Mouse (Mus musculus) mesoderm, embryonic 11.5 days (tissue): ENCODE results near the gene Gm9745.
"Not testable (repeated sequence)": the region's sequence is repeated elsewhere in the genome, so short reads cannot be mapped to it uniquely, and the experiment has no call there.

Source experiments
- DNase-seq: peaks from one replicate; pipeline ENCODE4 v3.0.0-alpha.2; 2012; ENCODE audit warnings: low read depth, low spot score

Gm9745 gene

DNA sequence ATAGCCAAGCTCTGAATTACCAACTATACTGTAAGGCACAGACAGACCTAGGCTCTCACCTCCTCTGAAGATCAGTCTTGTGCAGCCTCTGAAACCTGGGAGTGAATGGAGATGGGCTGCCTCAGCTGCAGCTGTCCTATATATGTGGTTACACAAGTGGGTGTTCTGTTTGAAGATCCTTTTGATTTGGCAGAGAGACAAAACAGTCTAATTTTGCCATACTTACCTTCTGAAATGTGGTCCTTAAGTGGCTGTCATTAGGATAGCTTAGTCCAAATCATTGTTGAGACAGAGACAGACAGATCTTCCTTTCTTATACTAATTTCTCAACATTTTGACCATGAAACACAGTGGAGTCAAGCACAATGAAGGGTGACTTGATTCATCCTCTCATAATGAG is at the start of gene Gm9745:
TSS of gene Gm9745 (minus strand) at position 101 of the 400 bp plus-strand sequence.
- not testable (repeated sequence) for DNase-seq

DNA sequence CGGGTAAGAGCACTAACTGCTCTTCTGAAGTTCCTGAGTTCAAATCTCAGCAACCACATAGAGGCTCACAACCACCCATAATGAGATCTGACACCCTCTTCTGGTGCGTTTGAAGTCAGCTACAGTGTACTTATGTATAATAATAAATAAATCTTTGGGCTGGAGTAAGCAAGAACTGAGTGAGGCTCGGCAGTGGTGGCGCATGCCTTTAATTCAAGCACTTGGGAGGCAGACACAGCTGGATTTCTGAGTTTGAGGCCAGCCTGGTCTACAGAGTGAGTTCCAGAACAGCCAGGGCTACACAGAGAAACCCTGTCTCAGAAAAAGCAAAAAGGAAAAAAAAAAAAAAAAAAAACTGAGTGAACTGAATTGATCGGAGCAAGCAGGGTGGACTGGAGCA is 49.2 kb upstream of the Gm9745 start:
- not testable (repeated sequence) for DNase-seq

DNA sequence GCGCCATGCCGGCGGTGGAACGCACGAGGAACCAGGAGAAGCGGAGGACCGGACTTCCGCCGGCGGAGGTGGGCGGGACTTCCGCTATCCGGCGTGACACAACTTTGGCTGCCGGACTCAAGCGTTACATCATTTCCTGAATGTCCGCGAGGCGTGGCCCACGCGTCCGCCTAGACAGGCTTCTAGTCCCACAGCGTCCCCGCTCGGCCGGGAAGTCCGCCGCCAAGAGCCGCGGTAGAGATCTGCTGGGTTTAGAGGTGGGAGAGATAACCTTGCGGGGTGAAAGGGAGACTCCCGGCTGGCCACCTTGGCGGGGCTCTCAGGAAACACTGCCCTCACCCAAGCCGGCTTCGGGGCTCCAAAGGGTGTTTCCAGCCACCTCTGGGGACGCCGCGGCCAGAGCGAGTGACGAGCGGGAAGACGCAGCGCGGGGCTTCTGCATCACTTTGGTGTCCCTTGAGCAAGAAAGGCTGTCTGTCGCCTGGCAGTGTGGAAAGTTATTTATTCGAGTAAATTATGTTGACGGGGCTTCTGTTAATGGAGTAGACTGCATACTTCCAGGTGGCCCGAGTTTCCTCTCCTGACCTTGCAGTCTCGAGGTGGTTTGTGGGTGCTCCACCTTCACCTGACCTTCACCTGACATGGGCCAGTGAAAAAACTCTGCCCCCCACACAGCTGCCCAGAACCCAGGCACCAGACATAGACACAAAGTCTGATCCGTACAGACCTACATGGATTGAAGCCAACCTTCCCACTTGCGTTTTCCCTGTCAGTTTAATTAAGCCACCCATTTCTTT is 48.2 kb upstream of the Gm9745 start, which contains the start of gene Gtpbp4:
TSS of gene Gtpbp4 (minus strand) at position 94 of the 797 bp plus-strand sequence.
- DNase-seq, result peak; percentile 98

DNA sequence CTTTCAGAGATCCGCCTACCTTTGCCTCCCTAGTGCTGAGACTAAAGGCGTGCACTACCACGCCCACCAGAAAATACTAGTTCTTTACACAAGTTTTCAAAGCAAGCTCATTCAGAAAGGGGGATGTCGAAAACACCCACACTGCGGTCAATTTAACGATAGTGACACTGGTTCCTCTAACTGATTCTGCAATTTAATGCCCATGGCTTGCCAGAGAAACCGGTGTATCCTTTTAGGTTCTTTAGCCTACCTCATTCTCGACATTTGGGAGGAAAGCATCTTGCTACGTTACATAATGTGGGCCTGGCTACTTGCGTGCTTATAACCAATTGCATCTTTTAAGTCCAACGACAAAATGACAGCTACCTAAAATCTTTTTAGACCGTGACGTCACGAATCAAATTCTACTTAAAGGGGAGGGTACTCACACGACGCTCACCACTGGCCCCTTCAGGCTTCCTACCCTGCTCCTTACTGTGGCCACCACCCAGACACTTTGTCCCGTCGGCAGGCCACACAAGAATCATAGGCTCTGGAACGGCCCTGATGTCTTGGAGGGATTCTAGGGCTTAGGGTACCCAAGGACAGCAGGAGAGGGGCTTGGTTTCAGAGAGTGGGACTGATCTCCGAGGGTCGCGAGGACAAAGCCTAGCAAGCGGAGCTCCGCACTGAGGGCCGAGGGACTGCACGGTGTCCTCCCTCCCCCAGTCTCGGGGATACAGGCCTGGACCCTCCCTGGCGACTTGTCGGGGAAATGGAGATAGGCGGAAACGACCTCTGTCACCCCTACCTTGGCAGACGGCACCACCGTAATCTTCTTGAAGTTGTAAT is 47.3 kb upstream of the Gm9745 start:
- peak; percentile 70 for DNase-seq

DNA sequence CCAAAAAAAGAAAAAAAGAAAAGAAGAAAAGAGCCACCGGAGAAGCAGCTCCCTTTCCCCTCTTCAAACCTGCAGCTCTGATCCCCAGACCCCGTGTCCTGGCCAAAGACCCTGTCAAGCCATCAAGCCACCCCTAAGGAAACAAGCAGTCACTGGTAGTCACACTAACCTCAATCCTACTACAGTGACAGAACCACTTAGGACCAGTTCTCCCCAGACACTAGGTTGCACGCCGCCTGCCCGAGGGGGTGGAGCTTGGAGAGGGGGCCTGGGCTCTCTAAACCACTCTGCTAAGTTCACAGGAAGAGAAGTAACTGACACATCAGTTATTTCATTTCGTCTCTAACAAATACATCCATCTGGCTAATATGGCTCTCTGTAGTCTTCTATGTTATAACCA is 44.2 kb upstream of the Gm9745 start:
- no peak for DNase-seq

DNA sequence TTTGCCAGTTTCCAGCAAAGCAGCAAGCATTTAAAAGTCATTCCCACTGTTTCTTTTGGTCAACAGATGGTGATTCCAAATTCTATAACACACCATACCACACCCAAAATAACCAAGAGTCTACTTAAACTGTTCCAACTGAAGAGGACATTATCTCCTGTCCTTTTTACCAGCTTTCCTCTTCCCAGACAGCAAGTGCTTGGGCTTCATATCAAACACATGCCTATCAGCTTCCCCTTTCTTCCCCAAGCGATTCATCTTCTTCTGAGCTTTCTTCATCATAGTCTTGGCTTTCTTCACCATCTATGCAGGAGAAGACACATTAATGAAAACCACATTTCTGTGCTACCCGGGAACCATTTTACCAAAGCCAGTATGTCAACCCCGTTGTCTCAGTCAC is 24.9 kb upstream of the Gm9745 start:
- DNase-seq, result no peak

DNA sequence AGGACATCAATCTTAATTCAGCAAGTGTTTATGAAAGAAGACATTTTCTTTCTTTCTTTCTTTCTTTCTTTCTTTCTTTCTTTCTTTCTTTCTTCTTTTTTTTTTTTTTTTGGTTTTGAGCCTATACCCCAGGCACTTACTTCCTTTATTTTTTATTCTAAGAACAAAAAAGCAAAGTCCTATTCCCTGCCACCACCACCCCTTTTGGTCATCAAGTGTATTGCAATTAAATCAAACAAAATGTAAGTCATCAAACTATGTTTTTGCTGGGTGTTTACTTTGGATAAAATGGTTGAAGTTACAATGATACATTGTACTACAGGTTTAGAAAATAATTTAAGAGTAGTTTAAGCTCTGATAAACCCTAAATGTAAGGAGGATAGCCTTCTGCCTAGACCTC is 24.3 kb upstream of the Gm9745 start:
- no peak for DNase-seq

DNA sequence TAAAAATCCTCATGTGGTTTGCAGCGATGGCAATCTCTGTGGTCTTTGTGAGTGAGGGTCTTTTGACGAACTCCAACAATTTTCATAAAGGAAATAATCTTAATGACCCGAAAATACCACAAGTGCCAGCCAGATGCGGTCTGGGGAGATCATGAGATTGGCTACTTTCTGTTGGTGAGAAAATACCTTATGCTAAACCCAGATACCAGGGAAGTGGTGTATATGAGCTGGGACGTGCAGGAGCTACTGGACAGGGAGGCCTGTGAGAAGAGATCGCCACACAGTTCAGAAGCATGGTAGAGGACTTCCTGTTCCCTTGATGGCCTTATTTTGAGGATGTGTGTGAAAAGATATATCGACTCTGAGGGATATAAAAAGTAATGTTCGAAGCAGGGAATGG is 19.7 kb upstream of the Gm9745 start:
- no peak for DNase-seq

DNA sequence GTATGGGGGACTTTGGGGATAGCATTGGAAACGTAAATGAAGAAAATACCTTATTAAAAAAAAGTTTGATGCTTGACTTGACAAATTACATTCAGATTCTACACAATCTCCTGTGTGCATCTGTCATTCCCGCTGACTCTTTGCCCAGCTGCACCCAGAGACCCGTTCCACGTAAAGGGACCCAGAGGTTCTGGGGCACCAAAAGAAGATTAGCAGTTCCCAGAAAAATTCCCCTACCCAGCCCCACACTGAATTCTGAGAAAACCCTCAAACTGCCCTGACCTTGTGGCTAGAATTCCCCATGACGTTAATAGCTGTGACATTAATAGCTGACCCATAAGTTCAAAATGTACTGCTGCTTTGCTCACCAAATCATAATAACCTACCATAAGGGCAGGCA is 17.2 kb upstream of the Gm9745 start:
- no peak for DNase-seq

DNA sequence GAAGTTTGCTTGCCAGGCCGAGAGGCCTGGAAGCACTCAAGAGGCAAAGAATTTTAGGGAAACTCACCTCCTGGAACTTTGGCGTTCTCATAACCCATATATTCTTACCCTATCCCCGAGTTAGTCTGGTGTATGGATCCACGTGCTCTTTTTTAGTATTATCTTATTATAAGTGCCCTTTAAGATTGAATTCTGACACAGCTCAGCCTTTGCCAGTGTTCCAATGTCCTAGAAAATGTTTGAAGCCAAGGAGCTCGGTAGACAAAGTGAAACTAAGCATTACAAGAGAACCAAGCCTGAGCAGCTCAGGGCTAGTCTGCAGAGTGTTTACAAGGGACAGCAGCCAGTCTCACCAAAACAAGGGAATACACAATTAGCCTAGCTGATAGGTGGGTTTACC is 14.2 kb upstream of the Gm9745 start:
- not testable (repeated sequence) for DNase-seq

DNA sequence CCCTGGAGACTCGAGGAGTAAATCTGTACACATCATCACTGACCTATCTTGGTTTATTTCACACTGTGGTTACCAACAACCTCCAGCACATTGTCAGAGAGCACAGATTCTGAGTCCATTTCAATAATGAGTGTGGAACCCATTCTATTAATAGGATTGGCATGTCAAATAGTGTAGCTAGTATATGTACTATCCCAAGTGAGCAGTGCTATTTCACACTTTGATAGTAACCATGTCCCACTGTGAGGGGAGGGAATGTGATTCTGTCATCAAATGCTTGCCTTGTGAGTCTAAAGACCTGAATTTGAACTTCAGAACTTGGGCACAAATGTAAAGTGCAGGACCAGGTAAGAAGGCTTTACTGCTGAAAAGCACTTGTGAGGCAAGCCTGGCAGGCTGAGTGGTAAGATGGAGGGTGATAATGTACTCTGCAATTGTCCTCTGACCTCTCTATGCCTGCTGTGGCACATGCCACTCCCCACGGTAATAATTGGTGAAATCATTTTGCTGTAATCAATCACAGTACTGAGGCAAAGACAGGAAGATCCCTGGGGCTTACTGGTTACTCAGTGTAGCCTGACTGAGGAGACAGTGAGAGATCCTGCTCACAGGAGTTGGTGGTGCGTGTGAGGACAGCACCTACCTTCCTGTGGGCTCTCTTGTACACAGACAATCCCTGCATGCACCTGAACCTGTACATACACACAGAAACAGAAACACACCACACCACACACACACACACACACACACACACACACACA is 13.3 kb upstream of the Gm9745 start:
- not testable (repeated sequence) for DNase-seq

DNA sequence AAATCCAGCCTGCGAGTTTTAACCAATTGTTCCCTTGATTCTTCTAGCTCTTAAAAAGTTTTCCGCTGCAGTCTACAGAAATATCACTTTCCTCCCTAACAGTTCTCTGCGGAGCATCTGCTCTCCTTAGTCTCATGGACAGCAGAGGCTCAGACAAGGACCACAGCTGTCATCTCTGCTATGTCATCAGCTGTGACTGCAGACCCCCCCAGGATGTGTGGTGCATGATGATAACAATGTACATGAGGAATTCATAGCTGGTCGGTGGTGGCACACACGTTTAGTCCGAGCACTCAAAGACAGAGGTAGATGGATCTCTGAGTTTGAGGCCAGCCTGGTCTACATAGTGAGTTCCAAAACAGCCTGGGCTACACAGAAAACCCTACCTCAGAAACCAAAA is 11.5 kb upstream of the Gm9745 start:
- DNase-seq, result not testable (repeated sequence)

DNA sequence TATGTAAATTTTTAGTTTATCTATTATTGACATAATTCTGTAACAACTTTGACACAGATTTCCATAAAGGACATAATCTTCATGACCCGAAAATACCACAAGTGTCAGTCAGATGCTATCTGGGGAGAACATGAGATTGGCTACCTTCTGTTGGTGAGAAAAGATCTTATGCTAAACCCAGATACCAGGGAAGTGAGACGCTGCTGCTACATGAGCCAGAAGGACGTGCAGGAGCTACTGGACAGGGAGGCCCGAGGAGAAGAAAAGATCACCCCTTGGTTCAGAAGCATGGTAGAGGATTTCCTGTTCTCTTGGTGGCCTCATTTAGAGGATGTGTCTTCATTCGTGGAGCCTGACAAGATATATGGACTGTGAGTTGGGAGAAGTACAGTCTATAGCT is 11.0 kb upstream of the Gm9745 start:
- not testable (repeated sequence) for DNase-seq

DNA sequence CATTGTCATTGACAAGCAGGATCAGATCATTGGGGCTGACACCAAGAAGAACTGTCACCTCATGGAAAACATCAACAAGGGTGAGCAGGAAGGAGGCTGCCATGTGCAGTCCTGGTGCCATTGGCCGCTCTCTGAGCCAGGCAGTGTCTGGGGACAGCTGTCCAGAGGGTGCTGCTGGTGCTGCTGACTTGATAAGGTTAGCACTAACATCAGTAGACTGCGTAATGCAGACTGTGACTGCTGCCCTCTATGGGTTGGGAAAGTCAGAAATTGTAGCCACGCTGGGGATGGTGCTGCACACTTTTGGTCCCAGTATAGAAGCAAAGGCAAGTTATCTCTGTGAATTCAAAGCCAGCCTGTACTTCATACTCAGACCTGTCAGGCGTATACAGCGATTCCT is 8.8 kb upstream of the Gm9745 start:
- not testable (repeated sequence) for DNase-seq

DNA sequence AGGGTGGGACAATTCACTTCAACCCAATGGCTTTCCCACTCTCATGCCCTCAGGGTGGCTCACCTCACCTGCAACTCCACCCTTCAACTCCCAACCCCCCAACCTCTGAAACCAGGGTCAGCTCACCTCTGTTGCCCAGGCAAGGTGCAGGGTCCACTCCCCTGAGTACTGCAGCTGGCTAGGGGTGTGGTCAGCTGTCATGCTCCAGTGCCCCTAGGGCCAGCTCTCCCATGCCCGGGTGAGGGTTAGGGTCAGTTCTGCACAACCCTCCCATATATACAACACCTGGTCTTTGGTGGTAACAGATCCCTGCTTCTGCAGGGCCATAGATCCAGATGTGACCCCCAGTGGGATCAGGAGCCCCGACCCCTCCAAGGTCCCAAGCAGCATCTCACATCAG is 7.1 kb upstream of the Gm9745 start:
- not testable (repeated sequence) for DNase-seq

DNA sequence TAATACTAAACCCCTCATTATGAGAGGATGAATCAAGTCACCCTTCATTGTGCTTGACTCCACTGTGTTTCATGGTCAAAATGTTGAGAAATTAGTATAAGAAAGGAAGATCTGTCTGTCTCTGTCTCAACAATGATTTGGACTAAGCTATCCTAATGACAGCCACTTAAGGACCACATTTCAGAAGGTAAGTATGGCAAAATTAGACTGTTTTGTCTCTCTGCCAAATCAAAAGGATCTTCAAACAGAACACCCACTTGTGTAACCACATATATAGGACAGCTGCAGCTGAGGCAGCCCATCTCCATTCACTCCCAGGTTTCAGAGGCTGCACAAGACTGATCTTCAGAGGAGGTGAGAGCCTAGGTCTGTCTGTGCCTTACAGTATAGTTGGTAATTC is 4.5 kb upstream of the Gm9745 start, which contains the start of gene Idi2:
TSS of gene Idi2 (plus strand) at position 301 of the 400 bp plus-strand sequence.
- DNase-seq, result not testable (repeated sequence)

DNA sequence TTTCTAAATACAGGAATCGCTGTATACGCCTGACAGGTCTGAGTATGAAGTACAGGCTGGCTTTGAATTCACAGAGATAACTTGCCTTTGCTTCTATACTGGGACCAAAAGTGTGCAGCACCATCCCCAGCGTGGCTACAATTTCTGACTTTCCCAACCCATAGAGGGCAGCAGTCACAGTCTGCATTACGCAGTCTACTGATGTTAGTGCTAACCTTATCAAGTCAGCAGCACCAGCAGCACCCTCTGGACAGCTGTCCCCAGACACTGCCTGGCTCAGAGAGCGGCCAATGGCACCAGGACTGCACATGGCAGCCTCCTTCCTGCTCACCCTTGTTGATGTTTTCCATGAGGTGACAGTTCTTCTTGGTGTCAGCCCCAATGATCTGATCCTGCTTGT is 4.2 kb downstream of the Gm9745 start:
- DNase-seq, result not testable (repeated sequence)

DNA sequence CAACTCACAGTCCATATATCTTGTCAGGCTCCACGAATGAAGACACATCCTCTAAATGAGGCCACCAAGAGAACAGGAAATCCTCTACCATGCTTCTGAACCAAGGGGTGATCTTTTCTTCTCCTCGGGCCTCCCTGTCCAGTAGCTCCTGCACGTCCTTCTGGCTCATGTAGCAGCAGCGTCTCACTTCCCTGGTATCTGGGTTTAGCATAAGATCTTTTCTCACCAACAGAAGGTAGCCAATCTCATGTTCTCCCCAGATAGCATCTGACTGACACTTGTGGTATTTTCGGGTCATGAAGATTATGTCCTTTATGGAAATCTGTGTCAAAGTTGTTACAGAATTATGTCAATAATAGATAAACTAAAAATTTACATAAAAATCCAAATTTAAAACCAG is 6.3 kb downstream of the Gm9745 start:
- DNase-seq, result not testable (repeated sequence)

DNA sequence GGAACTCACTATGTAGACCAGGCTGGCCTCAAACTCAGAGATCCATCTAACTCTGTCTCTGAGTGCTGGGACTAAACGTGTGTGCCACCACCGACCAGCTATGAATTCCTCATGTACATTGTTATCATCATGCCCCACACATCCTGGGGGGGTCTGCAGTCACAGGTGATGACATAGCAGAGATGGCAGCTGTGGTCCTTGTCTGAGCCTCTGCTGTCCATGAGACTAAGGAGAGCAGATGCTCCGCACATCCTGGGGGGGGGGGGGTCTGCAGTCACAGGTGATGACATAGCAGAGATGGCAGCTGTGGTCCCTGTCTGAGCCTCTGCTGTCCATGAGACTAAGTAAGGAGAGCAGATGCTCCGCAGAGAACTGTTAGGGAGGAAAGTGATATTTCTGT is 6.9 kb downstream of the Gm9745 start:
- not testable (repeated sequence) for DNase-seq

DNA sequence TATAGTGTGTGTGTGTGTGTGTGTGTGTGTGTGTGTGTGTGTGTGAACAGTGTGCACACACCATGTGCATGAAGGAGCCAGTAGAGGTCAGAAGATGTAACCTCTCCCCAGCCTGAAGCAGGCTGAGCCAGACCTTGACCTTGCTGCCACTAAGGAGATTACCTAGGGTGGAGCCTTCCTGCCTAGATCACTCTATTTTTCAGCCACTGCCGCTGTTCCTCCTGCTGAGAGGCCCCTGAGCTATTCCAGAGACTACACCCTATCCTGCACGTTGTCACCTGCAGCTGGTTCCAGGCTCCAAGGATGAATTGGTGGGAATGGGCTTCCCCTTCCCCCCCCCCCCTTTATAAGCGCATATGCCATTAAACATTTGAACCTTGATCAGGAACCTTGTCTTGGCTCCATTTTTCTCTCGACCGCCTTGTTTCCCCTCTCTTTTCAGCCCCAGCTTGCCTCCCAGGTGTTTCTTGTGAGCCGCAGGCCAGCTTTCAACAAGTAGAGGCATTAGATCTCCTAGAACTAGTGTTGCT is 10.4 kb downstream of the Gm9745 start:
- DNase-seq, result not testable (repeated sequence)

DNA sequence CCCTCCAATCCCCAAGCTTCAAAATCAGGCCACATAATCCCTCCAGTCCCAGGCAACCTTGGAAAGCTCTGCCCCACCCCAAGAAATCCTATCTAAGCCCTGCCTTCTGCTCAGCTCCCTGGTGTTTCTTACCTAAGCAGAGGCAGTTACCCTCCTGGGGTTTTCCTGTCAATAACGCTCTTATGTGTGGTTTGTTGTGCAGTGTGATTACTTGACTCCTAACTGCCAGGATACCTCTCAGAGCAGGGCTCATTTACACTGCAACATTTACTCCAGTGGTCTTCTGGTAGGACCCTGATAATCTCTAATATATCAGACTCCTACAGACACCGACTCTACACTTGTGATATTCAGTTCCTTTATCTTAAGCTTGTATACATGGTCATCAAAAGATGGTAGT is 14.5 kb downstream of the Gm9745 start:
- no peak for DNase-seq

DNA sequence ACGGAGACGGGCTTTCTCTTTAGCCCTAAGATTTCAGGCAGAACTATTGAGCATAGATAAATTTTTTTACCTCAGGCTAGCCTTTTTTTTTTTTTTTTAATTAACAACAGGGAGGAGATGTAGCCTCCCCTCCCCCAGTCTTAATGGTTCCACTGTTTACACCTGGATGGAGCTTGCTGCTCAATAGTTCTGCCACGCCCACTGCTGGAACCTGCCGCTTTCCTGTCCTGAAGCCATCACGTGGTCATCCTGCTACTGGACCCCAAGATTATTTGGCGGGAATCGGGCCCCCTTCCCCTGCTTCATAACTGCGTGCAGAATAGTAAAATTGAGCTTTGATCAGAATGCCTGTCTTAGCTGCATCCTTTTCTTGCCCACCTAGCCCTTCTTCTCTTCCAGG is 34.1 kb downstream of the Gm9745 start:
- not testable (repeated sequence) for DNase-seq
